In the genomic region with DNA sequence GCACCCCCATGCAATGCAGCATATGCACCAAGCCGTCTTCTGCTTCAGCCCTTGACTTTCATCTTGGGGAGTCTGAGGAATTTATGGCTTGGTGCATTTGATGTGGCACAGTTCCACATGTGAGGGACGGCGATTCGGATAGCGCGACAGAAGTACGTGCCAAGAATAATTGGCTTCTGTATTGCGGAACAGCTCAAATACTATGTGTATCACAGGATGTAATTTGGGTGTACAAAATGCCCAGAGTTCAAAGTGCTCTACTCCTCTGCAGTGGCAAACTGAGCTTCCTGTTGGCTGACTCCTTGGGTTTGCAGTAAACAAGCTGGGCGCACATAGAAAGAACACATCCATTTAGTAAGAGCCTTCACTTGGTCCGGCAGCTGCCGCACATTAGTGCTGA, we compare ENCODE assay signal across 10 mouse cellular contexts.
DNase-seq lines count a peak whose midpoint lies in the region; ATAC-seq and TF ChIP-seq lines count a peak whose summit lies in the region.
"Had no signal": no experiment of that assay in that cellular context is flagged by ENCODE, and none has a peak within 500 bp of the region (broad histone marks: within the 10 kb centered on the region; RNA-seq: fewer than 3 reads in every experiment).

No protein-coding gene starts in this region.

- intact Hi-C loops in gastrocnemius, adult 2 months (cut with DNase I) = no loop called here
- intact Hi-C loops in gastrocnemius, postnatal 14 days (cut with DNase I; ENCODE audit: low total_unique reads) = no loop called here

- no peak for TF ChIP-seq CTCF in gastrocnemius, adult 2 months (IDR thresholded peaks at IDR 0.05)
- no peak for TF ChIP-seq CTCF in spleen, adult 2 months (IDR thresholded peaks at IDR 0.05; ENCODE audit: extremely low read depth, insufficient read depth, insufficient read length, insufficient replicate concordance)
- TF ChIP-seq CTCF in lung, postnatal 0 days (IDR thresholded peaks at IDR 0.05) = no peak
- TF ChIP-seq CTCF in intestine, postnatal 0 days (IDR thresholded peaks at IDR 0.05; ENCODE audit: low read depth) = no peak

- TF ChIP-seq POLR2A in spleen, adult 2 months (IDR thresholded peaks at IDR 0.05; ENCODE audit: low read depth, low read length) = no peak

- H3K4me3 ChIP-seq in gastrocnemius, adult 2 months = peak overlapping the region; percentile 25
- peak overlapping the region; percentile 36 for H3K4me3 ChIP-seq in spleen, adult 2 months (ENCODE audit: extremely low read depth, insufficient read depth, insufficient read length)
- H3K4me3 ChIP-seq in lung, postnatal 0 days (ENCODE audit: low read depth, low read length) = no peak overlapping the region
- H3K4me3 ChIP-seq in intestine, postnatal 0 days (ENCODE audit: low read depth, low read length) = no peak overlapping the region

- WGBS in spleen, adult 2 months = 76% methylated on average over 11 of the region's 11 CpGs
- 54% methylated on average over 11 of the region's 11 CpGs for WGBS in lung, postnatal 0 days
- 83% methylated on average over 11 of the region's 11 CpGs for WGBS in intestine, postnatal 0 days

- no peaks in the 10 kb centered on the region for H3K4me1 ChIP-seq in spleen, adult 2 months (ENCODE audit: control insufficient read depth, insufficient read depth, insufficient read length)
- 0 out of 2 replicates have a peak, but pooled peaks cover 4% of the 10 kb centered on the region for H3K4me1 ChIP-seq in lung, postnatal 0 days (ENCODE audit: insufficient read depth, low read depth, low read length)
- no peaks in the 10 kb centered on the region for H3K4me1 ChIP-seq in intestine, postnatal 0 days (replicated peaks; ENCODE audit: control insufficient read depth, insufficient read depth, low read length)

- no peaks in the 10 kb centered on the region for H3K27me3 ChIP-seq in spleen, adult 2 months (ENCODE audit: control insufficient read depth, insufficient read depth, low read length)
- H3K27me3 ChIP-seq in lung, postnatal 0 days (replicated peaks; ENCODE audit: insufficient read depth, low read length) = no peaks in the 10 kb centered on the region
- H3K27me3 ChIP-seq in intestine, postnatal 0 days (replicated peaks; ENCODE audit: control insufficient read depth, insufficient read depth, low read length) = no peaks in the 10 kb centered on the region

- peak overlapping the region; percentile 69 for H3K27ac ChIP-seq in gastrocnemius, adult 2 months
- H3K27ac ChIP-seq in spleen, adult 2 months (ENCODE audit: insufficient read depth, low read length) = peak overlapping the region; percentile 76
- no peak overlapping the region for H3K27ac ChIP-seq in lung, postnatal 0 days (ENCODE audit: low read length)
- H3K27ac ChIP-seq in intestine, postnatal 0 days (ENCODE audit: low read depth, low read length) = no peak overlapping the region

- TF ChIP-seq EP300 in lung, postnatal 0 days (IDR thresholded peaks at IDR 0.05) = no peak

- no peak for DNase-seq in gastrocnemius, adult 2 months
- DNase-seq in gastrocnemius, postnatal 14 days = no peak
- DNase-seq in spleen, adult 2 months (ENCODE audit: low read depth in 1 of 2, low spot score in 2 of 2) = peak in 1 of 2 experiments; percentile 47
- no peak for DNase-seq in spleen, postnatal 14 days (ENCODE audit: low spot score in 2 of 2)
- peak; percentile 40 for DNase-seq in lung, postnatal 0 days (ENCODE audit: low spot score)
- no peak for DNase-seq in B cell, adult 2 months
- DNase-seq: adrenal gland, adult 2 months had no signal

- H3K9me3 ChIP-seq in lung, postnatal 0 days (ENCODE audit: low read length) = no peaks in the 10 kb centered on the region
- H3K9me3 ChIP-seq in intestine, postnatal 0 days (ENCODE audit: control insufficient read depth) = no peaks in the 10 kb centered on the region

- ATAC-seq in lung, postnatal 0 days = no peak
- ATAC-seq in intestine, postnatal 0 days = no peak
- ATAC-seq in monocyte, adult 5-6 weeks (replicated peaks; ENCODE audit: insufficient number of reproducible peaks, low FRiP score, low TSS enrichment, poor library complexity, severe bottlenecking) = no peak
- ATAC-seq: intestine, embryonic 16.5 days had no signal

- no peak overlapping the region for H3K4me2 ChIP-seq in lung, postnatal 0 days (replicated peaks; ENCODE audit: low read depth, low read length)
- no peak overlapping the region for H3K4me2 ChIP-seq in intestine, postnatal 0 days (replicated peaks; ENCODE audit: low read depth)

- H3K9ac ChIP-seq in lung, postnatal 0 days (replicated peaks; ENCODE audit: low read depth) = no peak overlapping the region
- H3K9ac ChIP-seq in intestine, postnatal 0 days (ENCODE audit: low read depth, low read length) = no peak overlapping the region

- H3K36me3 ChIP-seq in spleen, adult 2 months (ENCODE audit: control insufficient read depth, insufficient read depth, low read length) = no peaks in the 10 kb centered on the region
- no peaks in the 10 kb centered on the region for H3K36me3 ChIP-seq in lung, postnatal 0 days (ENCODE audit: insufficient read depth, low read length)
- no peaks in the 10 kb centered on the region for H3K36me3 ChIP-seq in intestine, postnatal 0 days (ENCODE audit: control insufficient read depth, insufficient read depth)

Comparison
In these comparisons a context has a peak if more than half of its experiments do, and no peak if none do; other contexts are left out.
1. H3K27ac ChIP-seq: peak in gastrocnemius, adult 2 months (single experiment) and spleen, adult 2 months (single experiment); none in lung, postnatal 0 days (single experiment) and intestine, postnatal 0 days (single experiment).
2. H3K4me3 ChIP-seq: peak in gastrocnemius, adult 2 months (single experiment) and spleen, adult 2 months (single experiment); none in lung, postnatal 0 days (single experiment) and intestine, postnatal 0 days (single experiment).